Mouse (Mus musculus) erythroblast, embryonic 14.5 days (primary cell): ENCODE measurements around the gene Zc3h7b. TPM values are rescaled to one million over a fixed set of nuclear protein-coding genes. Genes with fewer than 3 reads are reported as not detected.

ENCODE experiments used
- H3K27me3 ChIP-seq: 2 replicates; pipeline ENCODE4 v1.6.1; 2012; ENCODE audit warnings: inconsistent platforms; ENCODE audit not compliant: control insufficient read depth
- H3K36me3 ChIP-seq: 2 replicates; pipeline ENCODE4 v1.6.1; 2012; ENCODE audit warnings: mild to moderate bottlenecking, inconsistent platforms; ENCODE audit not compliant: control insufficient read depth
- H3K4me1 ChIP-seq: 2 replicates; pipeline ENCODE4 v1.6.1; 2012; ENCODE audit warnings: inconsistent platforms; ENCODE audit not compliant: control insufficient read depth
- H3K4me3 ChIP-seq: replicated peaks from 2 replicates; pipeline ENCODE3; 2012; ENCODE audit warnings: moderate library complexity, mild to moderate bottlenecking, inconsistent platforms
- H3K9me3 ChIP-seq: 2 replicates; pipeline ENCODE4 v1.6.1; 2012; ENCODE audit warnings: low read length, inconsistent platforms, mixed read lengths; ENCODE audit not compliant: control insufficient read depth
- GATA1 ChIP-seq: IDR thresholded peaks from 2 replicates; pipeline ENCODE4 v1.6.1; 2012; ENCODE audit warnings: low read length, inconsistent platforms, mixed read lengths
- TAL1 ChIP-seq: IDR thresholded peaks from 3 replicates; pipeline ENCODE4 v1.6.1; 2012; ENCODE audit warnings: low read length, inconsistent platforms, mixed read lengths
- polyA plus RNA-seq: library from polyadenylated mRNA; stranded (reverse); fragments of >175 nt; gene quantifications from 2 replicates; pipeline ENCODE4 v1.2.3, GENCODE M21; 2012

Gene Zc3h7b
- polyA plus RNA-seq, 1 experiment, result 0.85 TPM

GRCm38 (mm10) chr15:81822631-81823030 lies 77.8 kb downstream of the Zc3h7b start:
- Histone ChIP-seq H3K36me3 (peaks cover 21% of the 10 kb centered on the region; the same call in 1 of the 2 replicates), H3K9me3 (no peaks in the 10 kb centered on the region), H3K4me1 (no peaks in the 10 kb centered on the region), H3K4me3 (no peak overlapping the region), H3K27me3 (no peaks in the 10 kb centered on the region)
- TF ChIP-seq GATA1 (no peak), TAL1 (no peak)

- peaks cover 21% of the 10 kb centered on the region; the same call in 1 of the 2 replicates for H3K36me3 ChIP-seq
- no peaks in the 10 kb centered on the region for H3K27me3 ChIP-seq
- no peaks in the 10 kb centered on the region for H3K9me3 ChIP-seq
- TF ChIP-seq TAL1, result no peak
- TF ChIP-seq GATA1, result no peak
- no peak overlapping the region for H3K4me3 ChIP-seq
- H3K4me1 ChIP-seq, result peaks cover 4% of the 10 kb centered on the region
Observed at GRCm38 (mm10) chr15:81824832-81825231, 80.0 kb downstream of the Zc3h7b start.

DNA sequence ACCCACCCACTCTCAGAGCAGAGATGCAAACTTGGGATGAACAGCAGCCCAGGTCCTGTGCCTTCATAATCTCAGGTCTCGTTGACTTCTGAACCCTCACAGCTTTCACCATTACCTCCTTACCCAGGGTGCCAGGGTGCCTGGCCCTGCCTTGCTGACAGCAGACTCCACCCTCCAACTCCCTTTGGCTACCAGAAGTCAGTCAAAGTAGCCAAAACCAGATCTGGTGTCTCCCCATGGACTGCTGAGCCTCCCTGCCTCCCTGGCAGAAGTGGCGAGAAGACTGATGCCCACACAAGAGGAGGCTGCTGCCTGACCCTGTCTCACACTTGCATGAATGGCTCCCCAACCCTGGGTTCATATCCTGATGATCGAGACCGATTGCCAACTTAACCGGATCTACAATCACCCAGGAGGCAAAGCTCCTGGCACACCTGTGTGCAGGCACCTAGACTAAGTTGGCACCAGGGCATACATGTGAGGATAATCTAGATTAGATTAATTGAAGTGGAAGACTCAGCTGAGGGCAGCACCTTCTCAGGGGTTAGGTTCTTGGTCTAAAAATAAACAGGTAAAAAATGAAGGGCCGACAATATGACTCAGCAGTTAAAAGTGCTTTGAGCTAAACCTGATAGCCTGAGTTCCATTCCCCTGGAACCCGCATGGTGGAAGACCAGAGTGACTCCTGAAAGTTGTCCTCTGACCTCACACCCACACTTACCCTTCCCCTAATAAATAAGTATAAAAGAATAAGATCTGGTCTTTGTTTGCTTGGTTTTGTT lies 83.8 kb downstream of the Zc3h7b start:
- no peak for TF ChIP-seq GATA1
- no peak for TF ChIP-seq TAL1
- Histone ChIP-seq H3K4me1 (peaks cover 12% of the 10 kb centered on the region), H3K4me3 (no peak overlapping the region), H3K36me3 (peaks cover 10% of the 10 kb centered on the region; the same call in 1 of the 2 replicates), H3K27me3 (no peaks in the 10 kb centered on the region), H3K9me3 (no peaks in the 10 kb centered on the region)

GRCm38 (mm10) chr15:81829208-81829580 lies 84.3 kb downstream of the Zc3h7b start:
- no peak for TF ChIP-seq TAL1
- TF ChIP-seq GATA1, result no peak
- H3K9me3 ChIP-seq, result no peaks in the 10 kb centered on the region
- H3K4me3 ChIP-seq, result no peak overlapping the region
- peaks cover 6% of the 10 kb centered on the region; the same call in 1 of the 2 replicates for H3K36me3 ChIP-seq
- peaks cover 2% of the 10 kb centered on the region for H3K27me3 ChIP-seq
- H3K4me1 ChIP-seq, result peaks cover 12% of the 10 kb centered on the region

- TF ChIP-seq TAL1, result no peak
- no peak for TF ChIP-seq GATA1
- Histone ChIP-seq H3K27me3 (peaks cover 14% of the 10 kb centered on the region), H3K4me1 (peaks cover 12% of the 10 kb centered on the region), H3K36me3 (peaks cover under 1% of the 10 kb centered on the region; the same call in 1 of the 2 replicates), H3K9me3 (no peaks in the 10 kb centered on the region), H3K4me3 (no peak overlapping the region)
Observed at GRCm38 (mm10) chr15:81830530-81830929, 85.7 kb downstream of the Zc3h7b start.

GRCm38 (mm10) chr15:81831136-81831825 lies 86.4 kb downstream of the Zc3h7b start:
- TF ChIP-seq TAL1 (no peak), GATA1 (no peak)
- peaks cover 15% of the 10 kb centered on the region for H3K4me1 ChIP-seq
- H3K36me3 ChIP-seq, result no peaks in the 10 kb centered on the region
- no peak overlapping the region for H3K4me3 ChIP-seq
- no peaks in the 10 kb centered on the region for H3K9me3 ChIP-seq
- peaks cover 22% of the 10 kb centered on the region for H3K27me3 ChIP-seq

- H3K9me3 ChIP-seq, result no peaks in the 10 kb centered on the region
- TF ChIP-seq GATA1, result no peak
- TF ChIP-seq TAL1, result no peak
- no peak overlapping the region for H3K4me3 ChIP-seq
- H3K27me3 ChIP-seq, result peaks cover 31% of the 10 kb centered on the region
- H3K36me3 ChIP-seq, result no peaks in the 10 kb centered on the region
- peaks cover 17% of the 10 kb centered on the region for H3K4me1 ChIP-seq
Observed at GRCm38 (mm10) chr15:81832219-81832618, 87.4 kb downstream of the Zc3h7b start.

DNA sequence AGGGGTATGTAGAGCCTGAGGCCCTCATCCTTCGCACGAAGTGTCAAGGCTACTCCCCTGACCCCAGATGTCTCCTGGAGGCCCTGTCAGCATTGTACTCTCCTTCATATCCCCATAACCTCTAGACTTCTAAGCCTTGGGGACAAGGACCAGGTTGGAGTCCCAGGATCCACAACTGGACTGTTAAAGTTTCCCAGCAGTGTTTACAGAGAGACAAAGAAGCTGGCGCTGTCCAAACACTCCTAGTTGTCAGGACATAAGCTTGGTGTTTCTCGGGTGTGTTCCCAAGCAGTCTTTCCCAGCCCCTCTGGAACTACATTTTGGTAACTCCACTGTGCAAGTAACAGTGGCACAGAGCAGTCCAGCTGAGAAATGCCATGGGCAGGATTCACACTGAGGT lies 88.6 kb downstream of the Zc3h7b start:
- H3K27me3 ChIP-seq, result peaks cover 35% of the 10 kb centered on the region
- H3K36me3 ChIP-seq, result no peaks in the 10 kb centered on the region
- no peak for TF ChIP-seq TAL1
- no peak for TF ChIP-seq GATA1
- no peaks in the 10 kb centered on the region for H3K9me3 ChIP-seq
- no peak overlapping the region for H3K4me3 ChIP-seq
- peaks cover 17% of the 10 kb centered on the region for H3K4me1 ChIP-seq

DNA sequence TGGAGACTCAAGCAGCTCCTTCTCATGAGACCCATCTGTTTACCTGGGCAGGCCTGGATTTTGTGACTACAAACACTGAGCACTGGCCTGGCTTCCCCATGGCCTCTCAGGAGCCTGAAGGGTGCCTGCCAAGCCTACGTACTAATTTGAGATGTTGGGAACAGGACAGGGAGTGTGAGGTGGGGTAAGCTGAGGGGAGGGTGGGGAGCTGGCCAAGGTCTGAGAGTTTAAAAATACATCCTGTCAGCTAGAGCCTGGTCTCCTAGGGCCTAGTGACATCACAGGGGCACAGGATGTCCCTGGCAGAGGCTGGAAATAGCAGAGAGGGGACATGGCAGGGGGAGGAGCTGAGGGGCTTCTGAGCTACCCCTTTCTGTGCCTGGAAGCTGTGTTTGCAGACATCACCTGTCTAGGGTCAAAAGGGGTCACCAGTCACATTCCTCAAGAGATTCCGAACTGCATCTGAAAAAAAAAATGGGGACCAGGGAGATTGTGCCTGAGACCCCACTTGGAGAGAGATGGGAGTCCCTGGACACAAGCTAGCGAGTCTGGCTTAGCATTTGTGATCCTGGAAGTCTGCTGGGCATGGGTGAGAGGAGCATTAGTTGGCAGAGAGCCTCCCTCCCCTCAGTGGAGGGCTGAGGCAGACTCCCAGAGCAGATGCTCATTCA lies 89.4 kb downstream of the Zc3h7b start:
- no peak overlapping the region for H3K4me3 ChIP-seq
- TF ChIP-seq TAL1, result no peak
- no peak for TF ChIP-seq GATA1
- no peaks in the 10 kb centered on the region for H3K36me3 ChIP-seq
- peaks cover 13% of the 10 kb centered on the region for H3K4me1 ChIP-seq
- no peaks in the 10 kb centered on the region for H3K9me3 ChIP-seq
- peaks cover 35% of the 10 kb centered on the region for H3K27me3 ChIP-seq
